In the genomic region with DNA sequence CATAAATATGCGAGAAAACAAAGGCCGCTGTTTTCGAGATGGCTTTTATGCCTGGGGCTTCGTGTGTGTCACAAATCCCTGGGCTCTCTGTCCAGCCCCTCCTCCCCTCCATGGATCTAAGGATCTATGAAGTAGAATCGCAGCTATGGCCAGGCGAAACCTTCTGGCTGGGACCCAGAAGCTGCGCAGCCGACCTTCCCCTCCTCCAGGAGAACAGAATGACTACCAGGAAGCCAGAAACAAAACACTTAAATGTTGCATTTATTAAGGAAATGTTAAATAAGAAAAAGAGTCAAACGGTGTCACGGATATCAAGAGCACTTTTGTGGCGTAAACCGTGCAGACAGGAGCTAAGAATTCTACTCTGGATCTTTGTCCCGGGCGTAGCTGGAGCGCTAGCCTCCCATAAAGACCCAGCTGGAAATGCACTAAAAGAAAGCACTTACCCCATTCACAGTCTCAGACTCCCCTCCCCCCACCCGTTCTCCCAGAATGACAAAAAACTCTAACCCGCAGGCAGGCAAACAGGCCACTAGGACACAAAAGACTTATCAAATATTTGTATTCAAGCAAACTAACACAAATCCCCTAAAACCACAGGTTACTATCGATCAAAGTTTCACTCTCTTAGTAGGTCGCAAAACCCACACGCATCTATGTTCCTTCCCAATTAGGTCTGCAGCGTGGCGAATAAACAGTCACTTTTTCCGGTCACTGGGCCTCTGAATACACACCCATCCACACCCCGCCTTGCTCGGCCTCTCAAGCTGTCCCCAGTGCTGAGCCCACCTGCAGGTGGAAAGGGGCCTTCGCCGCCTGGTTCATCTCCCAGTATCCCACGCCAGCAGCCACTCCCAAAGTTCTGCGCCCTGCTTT, we compare ENCODE assay signal across 9 mouse cellular contexts. TPM values are rescaled to one million over a fixed set of nuclear protein-coding genes. Genes with fewer than 3 reads are reported as not detected.
DNase-seq lines count a peak whose midpoint lies in the region; ATAC-seq and TF ChIP-seq lines count a peak whose summit lies in the region.
"Had no signal": no experiment of that assay in that cellular context is flagged by ENCODE, and none has a peak within 500 bp of the region (broad histone marks: within the 10 kb centered on the region; RNA-seq: fewer than 3 reads in every experiment).

No protein-coding gene starts in this region.

- H3K27ac ChIP-seq in cerebellum, adult 2 months (ENCODE audit: insufficient read depth, low read length): no peak overlapping the region
- no peak overlapping the region for H3K27ac ChIP-seq in hindbrain, postnatal 0 days

- ATAC-seq in hindbrain, postnatal 0 days: 0 out of 2 replicates have a peak, but pooled peaks have one; percentile 4
- no peak for ATAC-seq in frontal cortex, adult (ENCODE audit: low TSS enrichment)

- no peaks in the 10 kb centered on the region for H3K9me3 ChIP-seq in hindbrain, postnatal 0 days (ENCODE audit: low read length)

- H3K36me3 ChIP-seq in hindbrain, postnatal 0 days (ENCODE audit: insufficient read depth, low read length): no peaks in the 10 kb centered on the region

- H3K4me2 ChIP-seq in hindbrain, postnatal 0 days (ENCODE audit: low read depth, low read length): peak overlapping the region; percentile 92

- no peaks in the 10 kb centered on the region for H3K27me3 ChIP-seq in cerebellum, adult 2 months (ENCODE audit: control insufficient read depth, insufficient read depth, low read length)
- no peaks in the 10 kb centered on the region for H3K27me3 ChIP-seq in hindbrain, postnatal 0 days (ENCODE audit: insufficient read depth, low read length)

- H3K4me3 ChIP-seq in cerebellum, adult 2 months (replicated peaks; ENCODE audit: insufficient read depth, low read depth, low read length): peak overlapping the region; percentile 49
- peak overlapping the region; percentile 53 for H3K4me3 ChIP-seq in hindbrain, postnatal 0 days (ENCODE audit: low read length)

- DNase-seq in cerebellum, adult 2 months: peak; percentile 14 to 29
- no peak for DNase-seq in cerebellum, adult 11 months
- peak; percentile 7 for DNase-seq in thymus, postnatal 4 days
- no peak for DNase-seq in thymus, postnatal 0 days (ENCODE audit: low spot score)
- peak; percentile 57 for DNase-seq in hindbrain, postnatal 0 days (ENCODE audit: low spot score)
- peak; percentile 6 to 30 for DNase-seq in lung, postnatal 4 days
- DNase-seq in frontal cortex, adult 2 months (ENCODE audit: extremely low spot score in 1 of 2, low spot score in 1 of 2): no peak

- peak overlapping the region; percentile 44 for H3K9ac ChIP-seq in hindbrain, postnatal 0 days (replicated peaks; ENCODE audit: low read length)

- TF ChIP-seq CTCF in cerebellum, adult 2 months (IDR thresholded peaks at IDR 0.05; ENCODE audit: borderline replicate concordance, insufficient read depth, low read depth, low read length): no peak
- TF ChIP-seq CTCF in hindbrain, postnatal 0 days (IDR thresholded peaks at IDR 0.05; ENCODE audit: low read depth): no peak

- peaks cover 9% of the 10 kb centered on the region for H3K4me1 ChIP-seq in cerebellum, adult 2 months (ENCODE audit: control insufficient read depth, insufficient read depth, low read length)
- no peaks in the 10 kb centered on the region for H3K4me1 ChIP-seq in hindbrain, postnatal 0 days (ENCODE audit: insufficient read depth, low read length)

- WGBS in cerebellum, adult 2 months: 4% methylated on average over 29 of the region's 29 CpGs
- 1% methylated on average over 29 of the region's 29 CpGs for WGBS in hindbrain, postnatal 0 days

- TF ChIP-seq POLR2A in cerebellum, adult 2 months (IDR thresholded peaks at IDR 0.05; ENCODE audit: borderline replicate concordance, insufficient read depth, low read length): no peak

RNA-seq across cellular contexts. Expression of a gene that starts 1.3 kb away (rescaled TPM):
- 6.6 and 7.0 TPM in 2 replicates for polyA plus RNA-seq in cerebellum, adult 2 months (2012; rRNA removed)
- polyA plus RNA-seq in thymus, postnatal 0 days (2015; fragmentation: Nextera tagmentation; extraction: Ambion mirVana): 1.7 and 1.8 TPM in 2 replicates
- total RNA-seq in hindbrain, postnatal 0 days (2014; rRNA removed): 71.5 and 77.7 TPM in 2 replicates
- 101 and 104 TPM in 2 replicates for polyA plus RNA-seq in hindbrain, postnatal 0 days (2015; fragmentation: Nextera tagmentation; extraction: Ambion mirVana)
- 78.8 and 90.2 TPM in 2 replicates for polyA plus RNA-seq in frontal cortex, adult 2 months (2012; rRNA removed)
- polyA plus RNA-seq: C2C12 had no signal

Comparison
In these comparisons a context has a peak if more than half of its experiments do, and no peak if none do; other contexts are left out.
1. DNase-seq: peak in cerebellum, adult 2 months (2 of 2), thymus, postnatal 4 days (single experiment), hindbrain, postnatal 0 days (single experiment) and lung, postnatal 4 days (2 of 2); none in cerebellum, adult 11 months (single experiment), thymus, postnatal 0 days (single experiment) and frontal cortex, adult 2 months (0 of 2).